Mouse (Mus musculus) forebrain, embryonic 11.5 days (tissue): ENCODE measurements at regions not wholly inside any gene's neighbourhood (a gene's known extent, or its start where the extent isn't known, plus 50 kb on each side); places are given as distances from the start of the nearest gene placed in this dataset.

ENCODE experiments used
- ATAC-seq: fragments of 200-750 bp; cut with Nextera tagmentation; replicated peaks from 2 replicates; pipeline ENCODE4 v1.8.0; 2017; ENCODE audit warnings: moderate TSS enrichment; ENCODE audit not compliant: low FRiP score
- DNase-seq: peaks from one replicate; pipeline ENCODE4 v3.0.0-alpha.2; 2017; ENCODE audit warnings: low spot score
- H3K27ac ChIP-seq: fragments of 300-500 bp; sonication (generic); 2 replicates; pipeline ENCODE4 v1.5.1; 2014; ENCODE audit warnings: low read depth, low read length
- H3K27me3 ChIP-seq: fragments of 300-500 bp; sonication (generic); 2 replicates; pipeline ENCODE4 v1.6.1; 2014; ENCODE audit warnings: mild to moderate bottlenecking, low read length, mixed read lengths; ENCODE audit not compliant: control insufficient read depth, insufficient read depth
- H3K36me3 ChIP-seq: fragments of 300-500 bp; sonication (generic); 2 replicates; pipeline ENCODE4 v1.6.1; 2014; ENCODE audit warnings: mild to moderate bottlenecking, low read length, moderate library complexity, mixed read lengths; ENCODE audit not compliant: control insufficient read depth, insufficient read depth
- H3K4me1 ChIP-seq: fragments of 300-500 bp; sonication (generic); replicated peaks from 2 replicates; pipeline ENCODE4 v1.6.1; 2014; ENCODE audit warnings: low read length, mixed read lengths; ENCODE audit not compliant: control insufficient read depth, insufficient read depth
- H3K4me2 ChIP-seq: fragments of 300-500 bp; sonication (generic); 2 replicates; pipeline ENCODE4 v1.6.1; 2014; ENCODE audit warnings: low read depth, mild to moderate bottlenecking, low read length, moderate library complexity, mixed read lengths; ENCODE audit not compliant: severe bottlenecking
- H3K4me3 ChIP-seq: fragments of 300-500 bp; sonication (generic); 2 replicates; pipeline ENCODE4 v1.5.1; 2014; ENCODE audit warnings: low read depth, low read length
- H3K9ac ChIP-seq: fragments of 300-500 bp; sonication (generic); 2 replicates; pipeline ENCODE4 v1.6.1; 2014; ENCODE audit warnings: low read length
- H3K9me3 ChIP-seq: fragments of 300-500 bp; sonication (generic); 2 replicates; pipeline ENCODE4 v1.6.1; 2016; ENCODE audit warnings: low read length, mixed read lengths; ENCODE audit not compliant: control insufficient read depth
- WGBS: fragments of 180-500 bp; shearing (Covaris S2); extraction: QIAGEN DNeasy Blood & Tissue Kit; methylation state at CpG from one replicate; pipeline ENCODE4 v1.1.7; 2014; 5-methylcytosine and 5-hydroxymethylcytosine counted together

DNA sequence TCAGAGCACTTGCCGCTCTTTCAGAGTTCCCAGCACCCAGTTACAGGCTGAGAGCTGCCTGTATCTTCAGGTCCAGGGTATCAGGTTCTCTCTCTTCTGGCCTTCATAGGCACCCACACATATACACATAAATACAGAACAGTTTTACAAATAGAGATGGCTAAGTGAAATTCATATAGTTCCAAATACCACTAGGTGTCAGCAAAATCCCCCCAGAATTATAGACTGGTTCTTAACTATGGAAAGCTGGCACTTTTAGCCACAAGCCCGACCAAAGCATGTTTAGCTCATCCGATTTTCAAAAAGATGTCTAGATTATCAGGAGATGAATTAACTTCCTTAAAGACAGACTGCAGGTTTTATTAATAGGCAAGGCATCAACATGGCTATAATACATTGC lies 107.4 kb upstream of the Apob start:
- Histone ChIP-seq H3K4me3 (no peak overlapping the region), H3K4me2 (no peak overlapping the region), H3K27ac (no peak overlapping the region), H3K9me3 (no peaks in the 10 kb centered on the region), H3K4me1 (no peaks in the 10 kb centered on the region), H3K36me3 (no peaks in the 10 kb centered on the region), H3K9ac (no peak overlapping the region), H3K27me3 (no peaks in the 10 kb centered on the region)
- 70% methylated on average over 3 of the region's 3 CpGs for WGBS
- DNase-seq (no peak), ATAC-seq (no peak)

DNA sequence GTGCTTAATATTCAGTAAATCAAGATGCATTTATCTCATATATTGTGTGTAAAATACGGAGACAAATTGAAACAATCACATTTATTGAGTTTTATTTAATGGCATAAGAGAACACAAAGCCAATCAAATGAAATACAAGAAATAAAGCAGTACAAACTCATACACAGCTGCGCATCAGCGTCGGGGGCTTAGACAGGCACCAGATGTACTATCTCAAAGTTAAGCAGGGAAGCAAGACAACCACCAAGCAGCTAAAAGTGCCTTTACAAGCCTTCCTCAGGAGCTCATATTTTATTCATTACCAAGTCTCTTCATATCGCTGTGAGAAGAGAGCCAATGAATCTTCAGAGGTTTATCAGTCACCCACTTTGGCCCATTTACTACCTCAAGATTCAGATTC lies 107.0 kb upstream of the Apob start:
- H3K4me3 ChIP-seq: no peak overlapping the region
- H3K4me2 ChIP-seq: no peak overlapping the region
- H3K27ac ChIP-seq: no peak overlapping the region
- H3K4me1 ChIP-seq: no peaks in the 10 kb centered on the region
- 81% methylated on average over 5 of the region's 5 CpGs for WGBS
- no peak for ATAC-seq
- no peak for DNase-seq
- no peaks in the 10 kb centered on the region for H3K36me3 ChIP-seq
- no peaks in the 10 kb centered on the region for H3K9me3 ChIP-seq
- H3K9ac ChIP-seq: no peak overlapping the region
- no peaks in the 10 kb centered on the region for H3K27me3 ChIP-seq

DNA sequence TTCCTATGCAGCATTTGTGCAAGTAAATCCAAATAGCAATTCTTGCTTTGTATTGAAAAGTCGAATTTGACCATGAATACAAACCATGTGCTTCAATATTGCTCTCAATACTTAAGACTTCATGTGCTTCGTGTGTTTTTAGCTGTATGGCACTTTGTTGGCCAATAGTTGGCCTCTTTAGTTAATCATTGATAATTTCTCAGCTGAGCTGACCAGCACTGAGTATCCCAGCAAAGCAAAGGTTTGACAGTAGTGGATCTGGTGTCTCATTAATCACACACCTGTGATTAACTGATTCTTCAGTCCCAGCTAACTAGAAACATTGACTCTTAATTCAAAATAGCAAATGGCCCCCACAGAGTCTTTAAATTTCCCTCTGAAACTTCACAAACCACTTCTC lies 102.0 kb upstream of the Apob start:
- no peak for ATAC-seq
- WGBS: 84% methylated on average over 2 of the region's 2 CpGs

DNA sequence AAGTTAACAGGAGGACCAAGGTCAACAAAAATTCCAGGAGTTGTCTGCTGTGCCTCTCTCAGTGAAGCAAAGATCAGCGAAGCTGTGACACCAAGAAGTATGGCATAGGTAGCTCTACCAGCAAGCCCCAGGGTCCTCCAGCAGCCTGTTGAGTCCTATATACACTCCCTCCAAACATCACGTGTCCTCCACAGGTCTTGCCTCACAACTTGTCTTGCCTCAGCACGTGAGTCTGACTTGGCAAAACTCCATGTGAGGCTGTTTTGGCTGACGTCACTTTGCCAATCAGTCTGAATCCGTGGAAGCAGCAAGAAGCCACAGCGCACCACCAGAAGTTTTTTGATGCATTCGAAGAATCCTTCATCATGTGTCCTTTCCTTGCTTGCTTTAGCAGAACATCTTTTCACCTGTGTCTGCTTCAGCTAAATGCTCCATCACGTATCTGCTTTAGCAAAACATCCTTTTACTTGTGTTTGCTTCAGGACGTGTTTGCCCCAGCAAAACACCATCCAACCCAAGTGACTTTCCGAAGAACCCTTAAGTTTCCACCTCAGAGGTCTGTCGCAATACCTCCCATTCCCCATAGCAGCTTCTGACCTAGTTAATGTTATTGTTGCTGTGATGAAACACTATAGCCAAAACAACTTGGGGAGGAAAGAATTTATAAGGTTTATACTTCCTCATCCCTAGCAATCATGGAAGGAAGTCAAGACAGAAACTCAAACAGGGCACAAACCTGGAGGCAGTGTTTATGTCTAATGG lies 101.0 kb upstream of the Apob start:
- ATAC-seq (no peak), DNase-seq (no peak)
- H3K27ac ChIP-seq: no peak overlapping the region
- H3K27me3 ChIP-seq: no peaks in the 10 kb centered on the region
- no peaks in the 10 kb centered on the region for H3K9me3 ChIP-seq
- no peak overlapping the region for H3K9ac ChIP-seq
- no peaks in the 10 kb centered on the region for H3K36me3 ChIP-seq
- H3K4me2 ChIP-seq: no peak overlapping the region
- no peak overlapping the region for H3K4me3 ChIP-seq
- no peaks in the 10 kb centered on the region for H3K4me1 ChIP-seq
- 88% methylated on average over 11 of the region's 11 CpGs for WGBS

More for the DNA sequence above, 102.0 kb upstream of the Apob start:
- no peak overlapping the region for H3K27ac ChIP-seq
- DNase-seq: no peak
- H3K4me1 ChIP-seq: no peaks in the 10 kb centered on the region
- H3K27me3 ChIP-seq: no peaks in the 10 kb centered on the region
- H3K9ac ChIP-seq: no peak overlapping the region
- H3K4me3 ChIP-seq: no peak overlapping the region
- no peak overlapping the region for H3K4me2 ChIP-seq
- no peaks in the 10 kb centered on the region for H3K36me3 ChIP-seq
- H3K9me3 ChIP-seq: no peaks in the 10 kb centered on the region

DNA sequence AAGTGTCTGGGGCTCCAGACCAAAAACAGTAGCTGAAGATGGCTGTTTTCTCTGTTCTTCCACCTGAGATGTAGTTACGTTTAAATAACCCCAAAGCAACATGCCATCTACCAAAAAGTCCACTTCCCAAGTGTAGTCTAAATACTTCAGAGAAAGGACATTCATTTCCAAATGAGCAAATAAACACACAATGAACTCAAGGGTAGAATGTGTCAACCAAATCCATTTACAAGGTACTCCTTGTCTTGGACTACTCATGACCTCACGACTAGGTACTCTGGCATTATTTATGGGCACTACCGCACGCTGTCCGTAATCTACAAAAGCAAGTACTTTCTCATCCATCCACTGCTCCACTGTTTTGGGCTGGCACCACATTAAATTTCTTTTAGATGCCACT lies 98.7 kb upstream of the Apob start:
- Histone ChIP-seq H3K4me3 (no peak overlapping the region), H3K9ac (no peak overlapping the region), H3K4me1 (no peaks in the 10 kb centered on the region), H3K27ac (no peak overlapping the region), H3K4me2 (no peak overlapping the region), H3K36me3 (no peaks in the 10 kb centered on the region), H3K27me3 (no peaks in the 10 kb centered on the region), H3K9me3 (no peaks in the 10 kb centered on the region)
- ATAC-seq: no peak
- no peak for DNase-seq
- 93% methylated on average over 5 of the region's 5 CpGs for WGBS

DNA sequence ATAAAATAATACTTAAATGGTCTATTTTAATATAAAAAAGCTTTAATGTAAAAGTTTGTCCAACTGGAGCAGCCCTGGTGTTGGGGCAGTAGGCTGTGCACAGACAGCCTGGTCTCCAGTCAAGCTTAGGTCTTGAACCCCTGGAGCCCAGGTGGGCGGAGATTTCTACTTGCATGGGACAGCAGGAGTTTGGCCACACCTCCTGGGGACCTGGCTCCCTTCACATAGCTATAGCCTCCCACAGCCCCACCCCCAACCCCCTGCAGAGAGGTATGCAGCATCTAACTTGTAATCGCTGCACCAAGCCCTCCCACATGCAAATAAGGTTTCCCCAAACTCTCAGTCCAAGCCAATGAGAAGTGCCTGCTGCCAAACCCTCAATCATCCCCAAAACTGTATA lies 81.3 kb upstream of the Apob start:
- Histone ChIP-seq H3K4me2 (no peak overlapping the region), H3K27me3 (no peaks in the 10 kb centered on the region), H3K9ac (no peak overlapping the region), H3K27ac (no peak overlapping the region), H3K4me1 (no peaks in the 10 kb centered on the region), H3K9me3 (no peaks in the 10 kb centered on the region), H3K4me3 (no peak overlapping the region), H3K36me3 (no peaks in the 10 kb centered on the region)
- DNase-seq (no peak), ATAC-seq (no peak)
- 57% methylated on average over 2 of the region's 2 CpGs for WGBS

DNA sequence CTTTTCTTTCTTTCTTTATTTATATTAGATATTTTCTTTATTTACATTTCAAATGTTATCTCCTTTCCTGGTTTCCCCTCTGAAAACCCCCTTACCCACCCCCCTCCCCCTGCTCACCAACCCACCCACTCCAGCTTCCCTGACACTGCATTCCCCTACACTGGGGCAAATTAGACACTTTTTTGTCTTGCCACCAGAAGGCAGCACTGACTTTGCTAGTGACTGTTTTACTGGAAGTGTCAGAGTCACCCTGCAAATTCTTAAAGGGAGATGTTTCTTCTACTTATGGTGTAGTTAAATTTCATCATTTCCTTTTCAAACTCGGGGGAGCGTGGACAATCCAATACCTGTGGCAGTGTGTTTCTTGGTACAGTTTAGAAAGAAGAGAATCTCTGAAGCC lies 72.1 kb upstream of the Apob start:
- H3K9ac ChIP-seq: no peak overlapping the region
- H3K36me3 ChIP-seq: no peaks in the 10 kb centered on the region
- no peaks in the 10 kb centered on the region for H3K27me3 ChIP-seq
- no peak overlapping the region for H3K4me3 ChIP-seq
- H3K4me1 ChIP-seq: no peaks in the 10 kb centered on the region
- no peaks in the 10 kb centered on the region for H3K9me3 ChIP-seq
- 80% methylated on average over 2 of the region's 2 CpGs for WGBS
- H3K4me2 ChIP-seq: no peak overlapping the region
- DNase-seq (no peak), ATAC-seq (no peak)
- H3K27ac ChIP-seq: no peak overlapping the region

DNA sequence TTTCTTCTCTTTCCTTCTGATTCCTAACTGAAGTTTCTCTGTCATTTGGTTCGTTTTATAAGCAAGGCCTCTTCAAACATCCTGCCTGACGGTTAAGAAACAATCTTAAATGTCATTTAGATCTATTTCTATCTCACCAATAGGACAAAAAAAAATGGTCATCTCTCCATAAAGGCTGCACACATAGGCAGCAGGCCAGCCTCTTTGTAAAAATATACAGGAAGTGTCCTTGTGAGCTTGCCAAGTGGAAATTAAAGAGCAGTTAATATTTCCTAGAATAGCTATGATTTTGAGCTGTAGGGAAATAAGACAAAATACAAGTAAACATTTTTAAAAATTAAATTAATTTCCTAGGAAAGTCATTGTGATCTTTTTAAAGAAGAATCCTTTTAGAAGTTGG lies 70.6 kb upstream of the Apob start:
- Histone ChIP-seq H3K4me2 (no peak overlapping the region), H3K36me3 (no peaks in the 10 kb centered on the region), H3K4me1 (no peaks in the 10 kb centered on the region), H3K27me3 (no peaks in the 10 kb centered on the region), H3K27ac (no peak overlapping the region), H3K9me3 (no peaks in the 10 kb centered on the region), H3K9ac (no peak overlapping the region), H3K4me3 (no peak overlapping the region)
- 85% methylated on average over 2 of the region's 2 CpGs for WGBS
- ATAC-seq (no peak), DNase-seq (no peak)

DNA sequence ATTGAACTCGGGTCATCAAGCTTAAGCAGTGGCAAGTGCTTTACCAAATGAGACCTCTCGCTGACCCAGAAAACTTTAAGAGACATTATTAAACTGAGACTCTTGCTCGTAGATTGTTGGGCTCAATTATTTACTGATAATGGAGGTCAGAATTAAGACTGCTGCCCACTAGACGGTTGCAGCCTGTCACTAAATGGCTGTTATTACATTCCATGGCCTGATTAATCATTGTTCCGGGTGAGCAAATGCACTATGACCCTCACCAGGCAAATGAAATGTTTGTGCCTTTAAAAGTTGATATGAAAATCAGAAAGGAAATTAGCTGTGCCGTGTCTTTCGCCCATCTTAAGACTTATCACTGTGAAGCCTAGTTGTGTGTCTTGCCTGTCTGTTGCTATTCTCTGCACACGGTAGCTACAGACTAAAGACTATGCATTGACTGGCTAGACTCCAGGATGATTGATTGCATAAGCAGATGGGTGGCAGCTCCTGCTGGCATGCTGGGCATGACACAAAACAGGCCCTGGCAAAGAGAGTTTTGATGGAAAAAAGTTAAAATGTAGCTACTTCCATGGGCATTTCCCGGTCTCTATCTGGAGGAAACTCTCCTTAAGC lies 67.6 kb upstream of the Apob start:
- WGBS: 70% methylated on average over 9 of the region's 9 CpGs
- H3K9me3 ChIP-seq: no peaks in the 10 kb centered on the region
- DNase-seq: no peak
- no peak overlapping the region for H3K4me2 ChIP-seq
- H3K36me3 ChIP-seq: no peaks in the 10 kb centered on the region
- H3K4me3 ChIP-seq: no peak overlapping the region
- no peak overlapping the region for H3K9ac ChIP-seq
- no peaks in the 10 kb centered on the region for H3K4me1 ChIP-seq
- H3K27ac ChIP-seq: no peak overlapping the region
- ATAC-seq: no peak
- no peaks in the 10 kb centered on the region for H3K27me3 ChIP-seq
